Mouse (Mus musculus): ENCODE data around the gene Shisa6. TPM values are rescaled to one million over a fixed set of nuclear protein-coding genes. Genes with fewer than 3 reads are reported as not detected.

The Shisa6 gene
- polyA plus RNA-seq, 1 experiment, result not detected

DNA sequence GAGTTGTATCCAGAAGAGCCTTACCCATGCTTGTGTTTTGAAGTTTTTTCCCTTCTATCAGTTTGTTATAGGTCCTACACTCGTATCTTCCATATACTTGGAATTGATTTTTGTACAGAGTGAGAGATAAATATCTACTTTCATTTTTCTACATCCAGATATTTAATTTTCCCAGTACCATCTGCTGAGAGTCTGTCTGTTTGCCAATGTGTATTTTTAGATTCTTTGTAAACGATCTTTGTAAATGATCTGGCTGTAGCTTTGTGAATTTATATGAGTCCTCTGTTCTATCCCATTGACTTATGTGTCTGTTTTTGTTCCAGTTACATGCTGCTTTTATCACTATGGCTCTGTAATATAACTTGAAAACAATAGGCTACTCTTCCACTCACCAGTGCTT is 348.0 kb downstream of the Shisa6 start:
- TF ChIP-seq GATA1 (IDR thresholded peaks at IDR 0.05; ENCODE audit: low read length), result no peak

DNA sequence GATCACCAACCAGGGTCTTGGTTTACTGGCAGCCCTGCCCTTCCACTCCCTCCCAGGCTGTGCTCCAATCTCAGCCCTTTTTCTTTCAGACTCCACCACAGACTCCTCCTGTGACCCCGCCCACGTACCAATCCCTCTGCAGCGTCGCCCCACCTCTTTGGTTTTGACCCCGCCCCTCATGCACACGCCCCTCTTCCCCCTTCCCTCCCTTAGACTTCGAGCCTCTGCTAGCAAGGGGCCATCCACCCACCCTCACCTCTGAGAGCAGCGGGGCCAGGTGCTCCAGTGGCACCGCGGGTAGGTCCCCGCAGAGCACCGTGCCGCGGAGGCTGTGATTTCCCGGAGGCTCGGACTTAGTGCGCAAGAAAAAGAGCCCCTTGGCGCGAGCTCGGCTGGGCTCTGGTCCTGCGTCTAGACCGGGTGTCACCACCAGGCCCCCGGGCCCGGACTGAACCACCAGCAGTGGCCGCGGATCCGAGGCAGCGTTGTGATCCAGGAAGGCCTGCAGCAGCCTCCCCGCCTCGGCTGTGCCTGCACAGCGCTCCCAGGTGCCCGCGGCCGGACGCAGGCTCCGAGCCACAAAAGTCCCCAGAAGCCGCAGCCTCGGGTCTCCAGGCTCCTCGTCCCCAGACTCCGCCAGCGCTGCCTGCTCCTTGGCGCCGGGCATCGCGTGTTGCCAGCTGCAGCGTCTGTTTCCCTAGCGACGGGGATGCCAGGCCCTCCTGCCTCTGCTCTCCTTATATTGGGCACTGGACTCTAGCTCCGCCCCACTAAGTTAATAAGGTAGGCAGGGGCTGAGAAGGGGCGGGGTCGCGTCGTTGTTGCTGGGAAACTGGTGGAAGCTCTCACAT is 357.7 kb downstream of the Shisa6 start, which contains the start of gene Dnah9:
Gene Dnah9, minus strand, starts transcription at position 751 of the 851 bp plus-strand sequence.
- no peak for TF ChIP-seq GATA1 (IDR thresholded peaks at IDR 0.05; ENCODE audit: low read length)

DNA sequence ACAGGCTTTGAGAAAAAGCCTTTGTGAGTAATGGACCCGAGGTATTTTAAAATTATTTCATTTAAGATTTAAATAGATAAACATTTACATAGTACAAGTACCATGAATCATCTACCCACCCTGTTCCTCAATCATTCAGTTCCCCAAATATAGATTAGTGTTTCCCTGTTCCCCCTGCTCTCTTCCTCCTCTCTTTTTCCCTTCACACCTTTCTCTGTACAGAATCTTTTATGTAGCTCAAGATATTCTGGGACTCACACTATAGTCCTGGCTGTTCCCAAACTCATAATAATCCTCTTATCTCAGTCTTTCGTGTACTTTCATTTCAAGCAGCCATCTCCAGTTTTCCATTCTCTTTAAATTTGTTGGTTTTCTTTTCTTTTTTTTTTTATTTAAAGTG is 361.7 kb downstream of the Shisa6 start:
- no peak for TF ChIP-seq GATA1 (IDR thresholded peaks at IDR 0.05; ENCODE audit: low read length)

Data from G1E-ER4 (cell line).